Mouse (Mus musculus) liver (tissue): ENCODE results near the gene Mfap1b.

Experiments used
- DNase-seq: peaks from one replicate; pipeline ENCODE4 v3.0.0-alpha.2; 2020; ENCODE audit warnings: mixed read lengths

Gene Mfap1b

DNA sequence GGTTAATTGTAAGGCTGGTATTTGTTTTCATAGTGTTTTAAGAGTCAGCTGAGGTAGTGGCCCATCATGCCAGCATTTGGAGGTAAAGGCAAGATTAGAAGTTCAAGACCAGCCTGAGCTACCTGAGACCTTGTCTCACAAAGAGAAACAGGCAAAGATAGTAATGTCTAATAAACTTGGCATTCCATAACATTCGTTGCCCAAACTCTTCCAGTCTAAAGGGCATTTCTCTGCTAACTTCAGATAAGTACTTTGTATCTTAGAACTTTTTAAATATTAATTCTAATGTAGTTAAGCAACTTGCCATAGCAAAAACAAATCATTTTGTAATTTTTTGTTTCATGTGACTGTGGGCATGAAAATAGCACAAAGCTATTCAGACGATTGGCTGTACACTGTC is 50.7 kb downstream of the Mfap1b start:
- no peak for DNase-seq

DNA sequence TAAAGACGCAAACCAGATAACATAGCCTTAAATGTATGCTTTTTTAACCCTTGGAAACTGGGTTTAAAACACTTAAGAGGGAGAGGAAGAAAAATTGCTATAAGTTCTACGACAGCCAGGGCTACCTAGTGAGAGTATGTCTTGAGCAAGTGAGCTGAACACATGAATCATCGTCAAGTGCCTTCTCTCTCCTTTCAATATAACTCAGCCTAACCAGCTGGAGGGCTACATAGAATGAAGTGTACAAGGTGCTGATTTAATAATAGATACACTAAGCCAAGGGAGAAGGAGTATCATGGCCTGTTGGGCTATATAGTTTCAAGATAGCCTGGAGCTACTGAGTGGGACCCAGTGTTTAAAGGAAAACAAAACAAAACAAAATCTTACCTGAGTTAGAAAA is 55.4 kb downstream of the Mfap1b start:
- no peak for DNase-seq

DNA sequence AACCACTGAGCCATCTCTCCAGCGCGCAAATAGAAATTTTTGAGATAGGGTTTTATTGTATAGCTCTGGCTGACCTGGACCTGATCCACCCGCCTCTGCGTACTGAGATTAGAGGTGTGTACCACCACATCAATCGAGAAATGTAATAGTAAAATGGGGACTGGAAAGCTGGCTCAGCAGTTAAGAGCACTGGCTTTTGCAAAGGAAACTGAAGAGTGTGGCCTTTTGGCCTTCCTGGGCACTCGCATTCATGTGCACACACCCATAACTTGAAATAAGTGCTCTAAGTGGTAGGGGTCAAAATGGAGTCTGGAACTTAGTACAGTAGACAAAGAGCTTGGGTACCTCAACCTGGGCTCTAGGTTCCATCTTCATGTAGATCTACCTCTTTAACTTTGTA is 57.5 kb downstream of the Mfap1b start:
- no peak for DNase-seq

DNA sequence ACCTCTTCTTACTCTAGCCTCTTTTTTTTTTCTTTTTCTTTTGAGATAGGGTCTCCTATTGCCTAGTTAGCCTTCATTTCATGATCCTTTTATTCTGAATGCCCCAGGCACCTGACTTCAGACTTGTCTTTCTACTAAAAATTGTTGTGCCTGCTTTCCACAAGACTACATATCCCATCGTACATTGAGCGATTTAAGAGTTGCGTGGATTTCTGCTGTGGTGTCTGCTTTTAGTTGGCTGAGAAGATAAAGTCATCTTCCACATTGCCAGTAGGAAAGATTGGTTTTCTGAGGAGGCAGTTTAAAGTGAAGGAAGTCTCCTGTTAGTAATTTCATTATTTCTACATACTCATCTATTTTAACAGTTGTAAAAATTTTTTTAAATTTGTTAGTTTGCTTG is 58.3 kb downstream of the Mfap1b start:
- no peak for DNase-seq

DNA sequence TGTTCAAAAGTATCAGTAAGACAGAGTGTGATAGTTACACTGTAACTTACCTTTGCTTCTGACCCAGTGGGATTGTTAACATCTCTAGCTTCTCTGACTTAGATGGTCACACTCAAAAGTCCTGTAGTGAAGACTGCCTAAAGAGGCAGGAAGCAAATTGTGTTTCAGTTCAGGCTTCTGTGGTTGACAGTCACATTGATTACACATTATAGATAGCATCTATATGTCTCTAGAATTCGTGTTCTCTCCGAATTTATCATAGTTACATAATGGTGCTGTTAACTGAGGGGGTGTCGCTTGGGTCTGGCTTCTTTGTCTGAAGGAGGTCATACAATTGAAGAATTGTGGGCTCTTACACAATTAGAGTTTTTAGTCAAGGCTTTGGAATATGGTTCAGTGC is 58.8 kb downstream of the Mfap1b start:
- DNase-seq = no peak

DNA sequence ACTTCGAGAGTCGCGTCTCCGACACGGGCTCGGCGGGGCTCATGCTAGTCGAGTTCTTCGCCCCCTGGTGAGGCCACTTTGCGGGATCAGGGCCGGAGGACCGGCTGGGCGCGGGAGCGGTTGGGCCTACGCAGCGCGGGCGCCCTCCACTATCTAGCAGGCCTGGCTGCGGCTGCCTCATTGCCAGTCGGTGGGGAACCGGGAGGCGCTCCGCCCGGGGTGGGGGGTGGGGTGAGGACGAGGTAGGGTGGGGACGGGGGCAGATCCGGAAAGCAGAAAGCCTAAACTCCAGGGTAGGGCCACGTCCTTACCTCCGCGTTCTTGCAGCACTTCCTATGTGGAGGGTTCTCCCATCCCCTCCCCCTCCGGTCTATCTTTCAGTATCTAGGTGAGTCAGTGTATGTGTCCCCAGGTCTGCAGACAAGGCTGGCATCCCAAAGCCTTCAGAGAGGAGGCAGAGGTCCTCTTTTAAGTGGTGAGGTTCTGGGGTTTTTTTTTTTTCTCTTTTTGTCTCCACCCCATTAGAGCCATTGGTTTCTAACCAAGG is 59.7 kb downstream of the Mfap1b start:
- DNase-seq = peak; percentile 75

DNA sequence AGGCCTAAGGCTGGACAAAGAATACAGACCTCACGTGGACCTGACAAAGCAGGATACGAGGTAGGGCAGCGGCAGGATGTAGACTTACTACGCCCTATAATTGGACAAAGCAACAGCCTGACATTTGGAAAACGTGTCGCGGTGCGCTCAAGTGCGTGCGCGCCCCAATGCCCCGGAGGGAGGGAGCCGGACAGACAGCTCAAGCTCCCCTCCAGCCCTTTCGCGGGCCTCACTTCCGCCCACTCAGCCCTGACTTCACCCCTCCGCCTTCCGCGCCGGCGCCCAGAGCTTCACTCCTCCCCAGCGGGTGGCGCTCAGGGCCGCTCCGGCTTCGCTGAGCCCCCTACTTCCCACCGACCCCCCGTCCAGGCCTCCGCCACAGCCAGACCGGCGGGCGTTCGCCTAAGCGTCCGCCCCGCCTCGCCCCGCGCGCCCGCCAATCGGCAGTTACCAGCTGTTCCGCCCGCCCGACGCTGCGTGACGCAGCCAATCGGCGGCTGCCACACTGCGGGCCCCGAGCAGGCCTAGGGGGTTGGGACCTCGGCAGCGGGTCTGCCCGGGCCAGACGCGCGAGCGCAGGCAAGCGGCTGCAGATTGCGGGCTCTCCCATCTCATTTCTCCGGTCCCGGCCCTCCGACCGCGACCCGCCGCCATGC is 60.4 kb downstream of the Mfap1b start, which contains the start of the genes Pdia3 and Catsper2:
TSS of gene Pdia3 (plus strand) at position 389 of the 656 bp plus-strand sequence.
TSS of gene Catsper2 (minus strand) at position 406 of the 656 bp plus-strand sequence.
- peak; percentile 97 for DNase-seq

DNA sequence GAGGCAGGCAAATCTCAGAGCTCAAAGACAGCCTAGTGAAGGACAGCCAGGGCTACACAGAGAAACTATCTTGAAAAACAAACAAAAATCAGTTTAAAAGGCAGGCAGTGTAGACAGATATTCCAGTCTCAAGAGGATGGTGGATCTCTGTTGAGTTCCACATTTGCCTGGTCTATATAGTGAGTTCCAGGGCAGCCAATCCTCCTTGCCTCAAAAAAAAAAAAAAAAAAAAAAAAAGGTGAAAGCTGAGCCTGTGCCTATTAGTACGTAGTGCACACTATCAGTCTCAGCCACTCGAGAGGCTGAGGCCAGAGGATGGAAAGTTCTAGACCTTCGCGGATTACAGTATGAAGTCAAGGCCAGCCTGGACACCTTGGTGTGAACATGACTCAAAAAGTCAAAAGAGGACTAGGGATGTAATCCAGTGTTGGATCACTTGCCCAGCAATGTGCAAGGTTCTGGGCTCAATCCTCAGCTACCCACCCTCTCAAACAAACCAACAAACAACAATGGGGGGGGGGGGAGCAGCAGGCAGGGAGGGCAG is 61.0 kb downstream of the Mfap1b start:
- peak; percentile 46 for DNase-seq
